Mouse (Mus musculus) stomach, postnatal 0 days (tissue): ENCODE data around the gene 4933427D14Rik.

ENCODE experiments used
- CTCF ChIP-seq: IDR thresholded peaks from 2 replicates; pipeline ENCODE4 v1.5.1; 2016; ENCODE audit warnings: antibody characterized with exemption, low read depth, mild to moderate bottlenecking, moderate library complexity
- EP300 ChIP-seq: optimal IDR thresholded peaks from 2 replicates; pipeline ENCODE3; 2016; ENCODE audit warnings: antibody characterized with exemption

DNA sequence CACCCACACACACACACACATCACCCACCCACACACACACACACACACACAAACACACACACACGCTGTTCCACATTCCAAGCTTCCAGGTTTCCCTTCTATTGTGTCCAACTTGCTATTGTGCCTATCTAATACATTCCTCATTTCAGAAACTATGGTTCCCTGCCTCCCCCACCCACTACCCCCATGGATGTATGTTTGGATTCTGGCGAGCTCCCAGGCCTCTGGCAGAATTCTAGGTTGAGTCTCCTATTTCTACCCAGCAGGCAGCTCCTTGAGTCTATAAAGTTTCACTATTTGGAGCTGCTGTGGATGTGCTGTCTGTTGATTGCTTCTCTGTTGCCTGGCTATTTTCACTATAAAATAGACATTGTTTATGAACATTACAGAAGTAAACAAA, 50.6 kb downstream of the 4933427D14Rik start:
- TF ChIP-seq EP300, result no peak
- no peak for TF ChIP-seq CTCF
